Mouse (Mus musculus): Measurements from ENCODE around the gene Olfr452. TPM values are rescaled to one million over a fixed set of nuclear protein-coding genes. Genes with fewer than 3 reads are reported as not detected.

The Olfr452 gene
- not detected in 2 replicates for polyA plus RNA-seq (2015; fragmentation: Nextera tagmentation; extraction: Ambion mirVana)

DNA sequence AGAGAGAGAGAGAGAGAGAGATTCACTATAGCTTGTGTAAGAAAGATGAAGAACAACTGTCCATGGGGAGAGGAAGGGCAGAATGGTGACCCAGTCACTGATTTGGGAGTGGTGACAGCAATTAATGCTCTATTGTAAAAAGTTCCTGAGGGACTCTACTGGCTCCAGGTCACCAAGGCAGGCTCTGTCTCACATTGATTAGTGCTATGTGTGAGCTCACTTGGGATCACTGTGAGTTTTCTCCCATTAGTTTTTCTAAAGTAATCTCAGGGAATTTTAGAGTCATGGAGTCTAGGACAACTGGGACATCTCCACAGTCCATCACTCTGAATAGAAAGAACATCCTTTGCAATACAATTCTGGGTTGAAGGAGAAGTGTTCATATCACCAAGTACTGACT lies at the start of gene Olfr452:
Gene Olfr452, plus strand, starts transcription at position 301 of the 400 bp plus-strand sequence.

GRCm38 (mm10) chr6:42739071-42739470 lies 45.8 kb upstream of the Olfr452 start, which contains the start of gene Olfr453:
TSS of gene Olfr453 (plus strand) at chr6:42739371.

DNA sequence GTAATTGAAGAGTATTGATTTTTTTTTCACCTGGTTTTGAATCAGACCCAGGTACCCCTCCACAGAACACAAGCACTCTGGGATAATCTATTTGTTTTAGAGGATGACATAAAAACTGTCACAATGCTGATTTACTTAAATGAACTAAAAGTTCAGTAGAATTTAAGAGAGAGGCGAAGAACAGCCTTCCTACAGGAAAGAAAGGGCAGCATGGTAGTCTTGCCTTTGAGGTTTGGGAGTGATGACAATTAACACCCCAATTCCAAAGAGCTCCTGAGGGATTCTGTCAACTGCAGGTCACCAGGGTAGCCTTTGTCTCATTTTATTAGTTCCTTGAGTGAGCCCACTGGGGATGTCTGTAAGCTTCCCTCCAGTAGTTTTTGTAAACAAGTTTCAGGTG lies 28.8 kb upstream of the Olfr452 start, which contains the start of gene Olfr38:
Gene Olfr38, plus strand, starts transcription at position 301 of the 400 bp plus-strand sequence.

DNA sequence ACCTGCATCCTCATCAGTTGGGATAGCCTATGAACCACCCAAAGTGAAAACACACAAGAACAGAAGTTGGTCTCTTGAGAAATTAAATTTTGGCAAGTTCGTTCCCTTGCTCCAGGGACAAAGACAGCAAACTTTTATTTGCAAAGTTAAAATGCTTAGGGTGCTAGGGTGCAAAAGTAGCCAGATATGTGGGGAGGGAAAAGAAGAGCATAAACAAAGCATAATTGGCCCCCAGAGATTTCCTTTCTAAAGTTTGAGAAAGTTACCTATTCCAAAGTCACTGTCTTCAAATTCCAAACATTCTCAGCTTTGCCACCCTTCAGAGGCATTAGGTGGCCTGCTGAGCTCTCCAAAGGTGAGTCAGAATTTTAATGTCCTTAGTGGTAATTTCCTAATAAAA lies 26.7 kb downstream of the Olfr452 start, which contains the start of gene Olfr450:
Gene Olfr450, plus strand, starts transcription at position 301 of the 400 bp plus-strand sequence.

GRCm38 (mm10) chr6:42834084-42834483 lies 49.2 kb downstream of the Olfr452 start, which contains the start of gene Olfr449:
TSS of gene Olfr449 (plus strand) at chr6:42834384.

Other genes with a start within 250 kb of the Olfr452 start
- not detected in 2 replicates for gene Olfr455, start 237.5 kb upstream of the Olfr452 start, polyA plus RNA-seq (2015; fragmentation: Nextera tagmentation; extraction: Ambion mirVana)
- not detected in 2 replicates for gene Tcaf3, start 187.4 kb upstream of the Olfr452 start, polyA plus RNA-seq (2015; fragmentation: Nextera tagmentation; extraction: Ambion mirVana)
- gene Tcaf2, start 139.8 kb upstream of the Olfr452 start, polyA plus RNA-seq (2015; fragmentation: Nextera tagmentation; extraction: Ambion mirVana) = 4.2 and 4.5 TPM in 2 replicates
- 40.9 and 41.9 TPM in 2 replicates for gene Tcaf1, start 75.0 kb upstream of the Olfr452 start, polyA plus RNA-seq (2015; fragmentation: Nextera tagmentation; extraction: Ambion mirVana)
- gene Olfr453, start 45.7 kb upstream of the Olfr452 start, polyA plus RNA-seq (2015; fragmentation: Nextera tagmentation; extraction: Ambion mirVana) = not detected in 2 replicates
- gene Olfr38, start 28.7 kb upstream of the Olfr452 start, polyA plus RNA-seq (2015; fragmentation: Nextera tagmentation; extraction: Ambion mirVana) = not detected in 2 replicates
- gene Olfr450, start 26.8 kb downstream of the Olfr452 start, polyA plus RNA-seq (2015; fragmentation: Nextera tagmentation; extraction: Ambion mirVana) = not detected in 2 replicates
- not detected in 2 replicates for gene Olfr449, start 49.3 kb downstream of the Olfr452 start, polyA plus RNA-seq (2015; fragmentation: Nextera tagmentation; extraction: Ambion mirVana)
- gene Olfr448, start 105.3 kb downstream of the Olfr452 start, polyA plus RNA-seq (2015; fragmentation: Nextera tagmentation; extraction: Ambion mirVana) = not detected in 2 replicates
- not detected in 2 replicates for gene Olfr447, start 123.8 kb downstream of the Olfr452 start, polyA plus RNA-seq (2015; fragmentation: Nextera tagmentation; extraction: Ambion mirVana)
- gene Olfr446, start 136.3 kb downstream of the Olfr452 start, polyA plus RNA-seq (2015; fragmentation: Nextera tagmentation; extraction: Ambion mirVana) = not detected in 2 replicates
- gene Olfr444, start 164.0 kb downstream of the Olfr452 start, polyA plus RNA-seq (2015; fragmentation: Nextera tagmentation; extraction: Ambion mirVana) = not detected in 2 replicates

All from urinary bladder, postnatal 0 days (tissue).